Mouse (Mus musculus): Measurements from ENCODE around the gene Gng8. TPM values are rescaled to one million over a fixed set of nuclear protein-coding genes. Genes with fewer than 3 reads are reported as not detected.

Gng8 gene
- polyA plus RNA-seq, 1 experiment = 3.8 TPM

DNA sequence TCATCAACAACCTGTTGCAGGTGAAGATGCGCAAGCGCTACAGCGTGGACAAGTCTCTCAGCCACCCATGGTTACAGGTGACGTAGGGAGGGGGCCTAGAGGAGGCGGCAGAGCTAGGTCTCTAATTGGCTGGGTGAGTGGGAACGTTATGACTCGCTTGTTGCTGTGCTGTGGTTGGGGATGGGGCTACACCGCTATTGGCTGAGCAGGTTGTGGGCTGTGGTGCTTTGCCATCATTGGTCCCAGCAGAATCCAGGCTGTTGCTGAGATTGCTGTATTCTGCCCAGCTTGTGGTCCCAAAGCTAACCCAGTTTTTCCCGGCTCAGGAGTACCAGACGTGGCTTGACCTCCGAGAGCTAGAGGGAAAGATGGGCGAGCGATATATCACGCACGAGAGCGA, 22.1 kb upstream of the Gng8 start:
- H3K36me3 ChIP-seq (ENCODE audit: control insufficient read depth, insufficient read depth) = peaks cover 5% of the 10 kb centered on the region
- H3K4me3 ChIP-seq = no peak overlapping the region
- no peaks in the 10 kb centered on the region for H3K27me3 ChIP-seq (ENCODE audit: control insufficient read depth, insufficient read depth, insufficient read length)
- no peaks in the 10 kb centered on the region for H3K79me2 ChIP-seq (ENCODE audit: control insufficient read depth, insufficient read depth)
- no peak overlapping the region for H3K4me2 ChIP-seq (ENCODE audit: low read depth)
- TF ChIP-seq POLR2A (IDR thresholded peaks at IDR 0.05; ENCODE audit: insufficient read length, low read depth) = no peak
- TF ChIP-seq USF1 (IDR thresholded peaks at IDR 0.05; ENCODE audit: low read depth) = no peak
- TF ChIP-seq TCF12 (IDR thresholded peaks at IDR 0.05; ENCODE audit: insufficient read depth, poor library complexity, severe bottlenecking) = no peak
- H3ac ChIP-seq (ENCODE audit: control insufficient read depth, insufficient read length) = no peak overlapping the region

DNA sequence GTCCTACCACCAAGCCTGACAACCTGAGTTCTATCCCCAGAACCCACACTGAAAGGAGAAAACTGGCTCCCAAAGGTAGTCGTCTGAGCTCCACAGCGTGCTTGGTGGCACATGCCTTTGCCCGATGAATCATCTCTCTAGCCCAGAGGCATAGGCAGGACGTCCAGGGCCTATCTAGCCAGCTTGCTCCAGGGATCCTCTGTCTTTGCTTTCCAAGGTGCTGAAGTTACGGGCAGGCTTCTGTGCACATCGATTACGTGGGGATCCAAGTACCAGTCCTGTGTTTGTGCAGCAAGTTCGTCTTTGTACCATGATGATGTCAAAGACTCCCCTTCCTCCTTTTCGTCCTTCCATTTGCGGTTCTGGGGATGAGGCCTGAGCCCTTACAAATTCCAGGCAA, 20.0 kb upstream of the Gng8 start:
- H3K36me3 ChIP-seq (ENCODE audit: control insufficient read depth, insufficient read depth) = no peaks in the 10 kb centered on the region
- TF ChIP-seq USF1 (IDR thresholded peaks at IDR 0.05; ENCODE audit: low read depth) (no peak), TCF3 (IDR thresholded peaks at IDR 0.05; ENCODE audit: insufficient read length, low read depth) (no peak), MYOD1 (IDR thresholded peaks at IDR 0.05; ENCODE audit: control insufficient read depth in 1 of 3, insufficient read length in 2 of 3, low read depth in 2 of 3) (no peak), CEBPB (IDR thresholded peaks at IDR 0.05; ENCODE audit: insufficient read depth, poor library complexity, severe bottlenecking) (no peak), SRF (IDR thresholded peaks at IDR 0.05; ENCODE audit: control insufficient read depth, insufficient read length, low read depth) (no peak)
- no peak overlapping the region for H3ac ChIP-seq (ENCODE audit: control insufficient read depth, insufficient read length)
- no peak overlapping the region for H3K4me3 ChIP-seq
- H3K79me2 ChIP-seq (ENCODE audit: control insufficient read depth, insufficient read depth) = peaks cover 3% of the 10 kb centered on the region
- H3K4me2 ChIP-seq (ENCODE audit: low read depth) = no peak overlapping the region
- H3K27me3 ChIP-seq (ENCODE audit: control insufficient read depth, insufficient read depth, insufficient read length) = no peaks in the 10 kb centered on the region

DNA sequence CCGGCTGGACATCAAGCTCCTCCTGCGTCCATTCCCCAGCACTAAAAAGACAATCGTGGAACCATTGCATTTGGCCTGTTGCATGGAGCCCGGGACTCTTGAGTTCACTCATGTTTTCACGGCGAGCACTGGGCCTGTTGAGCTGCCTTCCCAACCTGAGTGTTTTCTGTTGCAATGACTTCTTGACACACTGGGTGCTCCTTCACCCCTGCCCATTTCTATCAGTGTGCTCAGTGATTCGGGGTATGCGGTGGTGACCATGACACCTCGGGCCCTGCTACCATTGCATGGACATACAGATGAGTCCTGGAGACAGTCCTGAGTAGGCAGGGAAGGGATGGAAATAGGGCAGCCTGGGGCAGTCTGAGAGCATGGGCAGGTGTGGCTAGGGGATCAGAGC, 19.1 kb upstream of the Gng8 start:
- no peak overlapping the region for H3K4me3 ChIP-seq
- no peak overlapping the region for H3K4me2 ChIP-seq (ENCODE audit: low read depth)
- H3K27me3 ChIP-seq (ENCODE audit: control insufficient read depth, insufficient read depth, insufficient read length) = no peaks in the 10 kb centered on the region
- no peak overlapping the region for H3ac ChIP-seq (ENCODE audit: control insufficient read depth, insufficient read length)
- TF ChIP-seq CEBPB (IDR thresholded peaks at IDR 0.05; ENCODE audit: insufficient read depth, poor library complexity, severe bottlenecking) (no peak), TCF12 (IDR thresholded peaks at IDR 0.05; ENCODE audit: insufficient read depth, poor library complexity, severe bottlenecking) (no peak), REST (IDR thresholded peaks at IDR 0.05; ENCODE audit: insufficient read depth, insufficient read length) (no peak), TCF3 (IDR thresholded peaks at IDR 0.05; ENCODE audit: insufficient read length, low read depth) (no peak), MYOD1 (IDR thresholded peaks at IDR 0.05; ENCODE audit: control insufficient read depth in 1 of 3, insufficient read length in 2 of 3, low read depth in 2 of 3) (no peak), SRF (IDR thresholded peaks at IDR 0.05; ENCODE audit: control insufficient read depth, insufficient read length, low read depth) (no peak), MYOG (IDR thresholded peaks at IDR 0.05; ENCODE audit: control insufficient read depth in 1 of 3, insufficient read depth in 1 of 3, insufficient read length in 2 of 3, low read depth in 2 of 3) (no peak), USF1 (IDR thresholded peaks at IDR 0.05; ENCODE audit: low read depth) (no peak), MAX (IDR thresholded peaks at IDR 0.05; ENCODE audit: low read depth) (no peak), POLR2AphosphoS2 (IDR thresholded peaks at IDR 0.05; ENCODE audit: insufficient read length, low read depth) (no peak), E2F4 (IDR thresholded peaks at IDR 0.05; ENCODE audit: insufficient read depth) (no peak), POLR2A (IDR thresholded peaks at IDR 0.05; ENCODE audit: insufficient read length, low read depth) (no peak)
- H3K79me2 ChIP-seq (ENCODE audit: control insufficient read depth, insufficient read depth) = peaks cover 3% of the 10 kb centered on the region
- H3K36me3 ChIP-seq (ENCODE audit: control insufficient read depth, insufficient read depth) = no peaks in the 10 kb centered on the region

DNA sequence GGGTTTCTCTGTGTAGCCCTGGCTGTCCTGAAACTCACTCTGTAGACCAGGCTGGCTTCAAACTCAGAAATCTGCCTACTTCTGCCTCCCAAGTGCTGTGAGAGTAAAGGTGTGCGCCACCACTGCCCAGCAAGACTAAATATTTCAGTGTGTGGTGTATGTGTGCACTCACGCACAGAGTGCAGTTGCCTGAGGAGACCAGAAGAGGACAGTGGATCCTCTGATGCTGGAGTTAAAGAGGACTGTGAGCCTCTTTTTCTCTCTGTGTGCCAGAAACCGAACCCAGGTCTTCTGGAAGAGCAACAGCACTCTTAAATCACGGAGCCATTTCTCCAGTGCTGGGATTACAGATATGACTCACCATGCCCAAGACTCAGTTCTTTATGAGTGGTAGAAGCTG, 18.2 kb upstream of the Gng8 start:
- Histone ChIP-seq H3ac (ENCODE audit: control insufficient read depth, insufficient read length) (no peak overlapping the region), H3K79me2 (ENCODE audit: control insufficient read depth, insufficient read depth) (peaks cover 3% of the 10 kb centered on the region), H3K36me3 (ENCODE audit: control insufficient read depth, insufficient read depth) (no peaks in the 10 kb centered on the region), H3K4me3 (no peak overlapping the region), H3K4me2 (ENCODE audit: low read depth) (no peak overlapping the region), H3K27me3 (ENCODE audit: control insufficient read depth, insufficient read depth, insufficient read length) (no peaks in the 10 kb centered on the region)
- TF ChIP-seq MAX (IDR thresholded peaks at IDR 0.05; ENCODE audit: low read depth) = no peak
- no peak for TF ChIP-seq REST (IDR thresholded peaks at IDR 0.05; ENCODE audit: insufficient read depth, insufficient read length)
- no peak for TF ChIP-seq POLR2AphosphoS2 (IDR thresholded peaks at IDR 0.05; ENCODE audit: insufficient read length, low read depth)
- TF ChIP-seq SRF (IDR thresholded peaks at IDR 0.05; ENCODE audit: control insufficient read depth, insufficient read length, low read depth) = no peak
- TF ChIP-seq MYOG (IDR thresholded peaks at IDR 0.05; ENCODE audit: control insufficient read depth in 1 of 3, insufficient read depth in 1 of 3, insufficient read length in 2 of 3, low read depth in 2 of 3) = no peak
- no peak for TF ChIP-seq MYOD1 (IDR thresholded peaks at IDR 0.05; ENCODE audit: control insufficient read depth in 1 of 3, insufficient read length in 2 of 3, low read depth in 2 of 3)
- no peak for TF ChIP-seq POLR2A (IDR thresholded peaks at IDR 0.05; ENCODE audit: insufficient read length, low read depth)
- TF ChIP-seq USF1 (IDR thresholded peaks at IDR 0.05; ENCODE audit: low read depth) = no peak
- TF ChIP-seq TCF3 (IDR thresholded peaks at IDR 0.05; ENCODE audit: insufficient read length, low read depth) = no peak
- no peak for TF ChIP-seq CEBPB (IDR thresholded peaks at IDR 0.05; ENCODE audit: insufficient read depth, poor library complexity, severe bottlenecking)
- no peak for TF ChIP-seq E2F4 (IDR thresholded peaks at IDR 0.05; ENCODE audit: insufficient read depth)
- TF ChIP-seq TCF12 (IDR thresholded peaks at IDR 0.05; ENCODE audit: insufficient read depth, poor library complexity, severe bottlenecking) = no peak

DNA sequence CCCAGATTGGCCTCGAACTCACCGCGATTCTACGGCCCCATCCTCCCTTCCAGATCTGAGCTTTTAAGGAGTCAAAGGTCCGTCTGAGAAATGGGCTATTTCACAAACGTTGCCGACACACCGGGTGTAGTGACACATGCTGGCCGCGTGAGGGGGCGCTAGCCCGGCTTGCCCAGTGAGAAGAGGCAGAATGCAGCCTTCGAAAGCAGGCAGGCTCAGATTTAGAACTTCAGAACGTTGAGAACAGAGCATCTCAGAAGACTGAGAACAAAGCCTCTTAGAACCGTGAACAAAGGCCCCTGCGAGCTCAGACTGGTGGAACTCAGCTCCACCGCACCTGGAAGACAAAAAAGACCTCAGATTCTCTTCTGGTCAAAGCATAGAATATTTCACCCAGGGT, 17.4 kb upstream of the Gng8 start:
- Histone ChIP-seq H3K4me3 (peak overlapping the region; percentile 32), H3K36me3 (ENCODE audit: control insufficient read depth, insufficient read depth) (no peaks in the 10 kb centered on the region), H3K4me2 (ENCODE audit: low read depth) (peak overlapping the region; percentile 85), H3ac (ENCODE audit: control insufficient read depth, insufficient read length) (no peak overlapping the region), H3K79me2 (ENCODE audit: control insufficient read depth, insufficient read depth) (peaks cover 3% of the 10 kb centered on the region), H3K27me3 (ENCODE audit: control insufficient read depth, insufficient read depth, insufficient read length) (no peaks in the 10 kb centered on the region)
- no peak for TF ChIP-seq CEBPB (IDR thresholded peaks at IDR 0.05; ENCODE audit: insufficient read depth, poor library complexity, severe bottlenecking)
- no peak for TF ChIP-seq POLR2A (IDR thresholded peaks at IDR 0.05; ENCODE audit: insufficient read length, low read depth)
- no peak for TF ChIP-seq MYOG (IDR thresholded peaks at IDR 0.05; ENCODE audit: control insufficient read depth in 1 of 3, insufficient read depth in 1 of 3, insufficient read length in 2 of 3, low read depth in 2 of 3)
- TF ChIP-seq TCF12 (IDR thresholded peaks at IDR 0.05; ENCODE audit: insufficient read depth, poor library complexity, severe bottlenecking) = no peak
- TF ChIP-seq POLR2AphosphoS2 (IDR thresholded peaks at IDR 0.05; ENCODE audit: insufficient read length, low read depth) = no peak
- TF ChIP-seq USF1 (IDR thresholded peaks at IDR 0.05; ENCODE audit: low read depth) = no peak
- no peak for TF ChIP-seq SRF (IDR thresholded peaks at IDR 0.05; ENCODE audit: control insufficient read depth, insufficient read length, low read depth)
- TF ChIP-seq TCF3 (IDR thresholded peaks at IDR 0.05; ENCODE audit: insufficient read length, low read depth) = no peak
- no peak for TF ChIP-seq MAX (IDR thresholded peaks at IDR 0.05; ENCODE audit: low read depth)
- no peak for TF ChIP-seq E2F4 (IDR thresholded peaks at IDR 0.05; ENCODE audit: insufficient read depth)
- no peak for TF ChIP-seq MYOD1 (IDR thresholded peaks at IDR 0.05; ENCODE audit: control insufficient read depth in 1 of 3, insufficient read length in 2 of 3, low read depth in 2 of 3)
- TF ChIP-seq REST (IDR thresholded peaks at IDR 0.05; ENCODE audit: insufficient read depth, insufficient read length) = no peak
